Mouse (Mus musculus) intestine, embryonic 14.5 days (tissue): ENCODE results near the gene St3gal3. TPM values are rescaled to one million over a fixed set of nuclear protein-coding genes. Genes with fewer than 3 reads are reported as not detected.

ENCODE experiments used
- ATAC-seq: fragments of 200-750 bp; cut with Nextera tagmentation; replicated peaks from 2 replicates; pipeline ENCODE4 v1.8.0; 2017; ENCODE audit warnings: low read depth, moderate number of reproducible peaks, moderate TSS enrichment, moderate library complexity; ENCODE audit not compliant: low FRiP score, low TSS enrichment
- DNase-seq: peaks from one replicate; pipeline ENCODE4 v3.0.0-alpha.2; 2018; ENCODE audit warnings: low spot score
- H3K27ac ChIP-seq: fragments of 300-500 bp; sonication (generic); 2 replicates; pipeline ENCODE4 v1.5.1; 2014; ENCODE audit warnings: low read depth, mild to moderate bottlenecking, control low read depth
- H3K27me3 ChIP-seq: fragments of 300-500 bp; sonication (generic); replicated peaks from 2 replicates; pipeline ENCODE4 v1.6.1; 2014; ENCODE audit warnings: low read length, control low read depth; ENCODE audit not compliant: control insufficient read depth, insufficient read depth
- H3K36me3 ChIP-seq: fragments of 300-500 bp; sonication (generic); 2 replicates; pipeline ENCODE4 v1.6.1; 2014; ENCODE audit warnings: low read length, control low read depth; ENCODE audit not compliant: control insufficient read depth, insufficient read depth
- H3K4me1 ChIP-seq: fragments of 300-500 bp; sonication (generic); replicated peaks from 2 replicates; pipeline ENCODE4 v1.6.1; 2014; ENCODE audit warnings: low read length, control low read depth, mixed read lengths; ENCODE audit not compliant: control insufficient read depth, insufficient read depth
- H3K4me2 ChIP-seq: fragments of 300-500 bp; sonication (generic); 2 replicates; pipeline ENCODE4 v1.6.1; 2014; ENCODE audit warnings: low read length
- H3K4me3 ChIP-seq: fragments of 300-500 bp; sonication (generic); 2 replicates; pipeline ENCODE4 v1.5.1; 2014; ENCODE audit warnings: low read depth, low read length, control low read depth, mixed read lengths
- H3K9ac ChIP-seq: fragments of 300-500 bp; sonication (generic); 2 replicates; pipeline ENCODE4 v1.6.1; 2014; ENCODE audit warnings: mild to moderate bottlenecking, low read length
- H3K9me3 ChIP-seq: fragments of 300-500 bp; sonication (generic); 2 replicates; pipeline ENCODE4 v1.6.1; 2016; ENCODE audit warnings: low read length, control low read depth; ENCODE audit not compliant: control insufficient read depth
- WGBS: fragments of 180-500 bp; shearing (Covaris S2); extraction: QIAGEN DNeasy Blood & Tissue Kit; methylation state at CpG from one replicate; pipeline ENCODE4 v1.1.7; 2014; 5-methylcytosine and 5-hydroxymethylcytosine counted together
- polyA plus RNA-seq: library from polyadenylated mRNA; unstranded; fragments of >200 nt; fragmentation: Nextera tagmentation; extraction: Ambion mirVana; gene quantifications from 2 replicates; pipeline ENCODE4 v1.2.1, GENCODE M21; 2014

The St3gal3 gene
- polyA plus RNA-seq, 1 experiment from 2014 or later = 4.7 TPM

GRCm38 (mm10) chr4:117912685-117913273, 221.9 kb downstream of the St3gal3 start:
- Histone ChIP-seq H3K27ac (no peak overlapping the region), H3K36me3 (peaks cover 20% of the 10 kb centered on the region), H3K4me3 (no peak overlapping the region), H3K4me1 (peaks cover 33% of the 10 kb centered on the region), H3K4me2 (peak overlapping the region; percentile 84), H3K9me3 (no peaks in the 10 kb centered on the region), H3K9ac (no peak overlapping the region), H3K27me3 (no peaks in the 10 kb centered on the region)
- ATAC-seq (no peak), DNase-seq (no peak)
- WGBS = 46% methylated on average over 7 of the region's 7 CpGs

- 92% methylated on average over 13 of the region's 13 CpGs for WGBS
- peaks cover 30% of the 10 kb centered on the region for H3K4me1 ChIP-seq
- H3K27ac ChIP-seq = no peak overlapping the region
- no peaks in the 10 kb centered on the region for H3K9me3 ChIP-seq
- H3K4me3 ChIP-seq = no peak overlapping the region
- DNase-seq = no peak
- no peak overlapping the region for H3K4me2 ChIP-seq
- H3K36me3 ChIP-seq = peaks cover 20% of the 10 kb centered on the region
- ATAC-seq = no peak
- H3K9ac ChIP-seq = no peak overlapping the region
- no peaks in the 10 kb centered on the region for H3K27me3 ChIP-seq
Measured at GRCm38 (mm10) chr4:117912131-117912561, 222.6 kb downstream of the St3gal3 start.

- no peak overlapping the region for H3K9ac ChIP-seq
- H3K9me3 ChIP-seq = no peaks in the 10 kb centered on the region
- H3K4me2 ChIP-seq = peak overlapping the region; percentile 4; the same call in 1 of the 2 replicates
- DNase-seq (no peak), ATAC-seq (no peak)
- H3K36me3 ChIP-seq = peaks cover 46% of the 10 kb centered on the region
- H3K4me1 ChIP-seq = peaks cover 21% of the 10 kb centered on the region
- no peak overlapping the region for H3K4me3 ChIP-seq
- H3K27ac ChIP-seq = no peak overlapping the region
- H3K27me3 ChIP-seq = no peaks in the 10 kb centered on the region
- 76% methylated on average over 8 of the region's 8 CpGs for WGBS
Measured at GRCm38 (mm10) chr4:117908834-117909453, 225.8 kb downstream of the St3gal3 start.

- Histone ChIP-seq H3K4me1 (0 out of 2 replicates have a peak, but pooled peaks cover 5% of the 10 kb centered on the region), H3K9ac (no peak overlapping the region), H3K4me2 (no peak overlapping the region), H3K4me3 (no peak overlapping the region), H3K36me3 (peaks cover 62% of the 10 kb centered on the region), H3K27ac (no peak overlapping the region), H3K9me3 (no peaks in the 10 kb centered on the region), H3K27me3 (no peaks in the 10 kb centered on the region)
- 91% methylated on average over 3 of the region's 3 CpGs for WGBS
- ATAC-seq (no peak), DNase-seq (no peak)
Measured at GRCm38 (mm10) chr4:117906196-117906595, 228.5 kb downstream of the St3gal3 start.

- Histone ChIP-seq H3K27ac (no peak overlapping the region), H3K27me3 (no peaks in the 10 kb centered on the region), H3K4me3 (no peak overlapping the region), H3K9me3 (no peaks in the 10 kb centered on the region), H3K9ac (no peak overlapping the region), H3K4me1 (0 out of 2 replicates have a peak, but pooled peaks cover 5% of the 10 kb centered on the region), H3K36me3 (peaks cover 74% of the 10 kb centered on the region), H3K4me2 (no peak overlapping the region)
- ATAC-seq (no peak), DNase-seq (no peak)
- WGBS = 93% methylated on average over 8 of the region's 8 CpGs
Measured at GRCm38 (mm10) chr4:117904761-117905160, 230.0 kb downstream of the St3gal3 start.

GRCm38 (mm10) chr4:117904094-117904493, 230.6 kb downstream of the St3gal3 start:
- no peak overlapping the region for H3K9ac ChIP-seq
- H3K9me3 ChIP-seq = no peaks in the 10 kb centered on the region
- no peak overlapping the region for H3K27ac ChIP-seq
- peaks cover 80% of the 10 kb centered on the region for H3K36me3 ChIP-seq
- DNase-seq (no peak), ATAC-seq (no peak)
- H3K4me2 ChIP-seq = no peak overlapping the region
- 89% methylated on average over 10 of the region's 10 CpGs for WGBS
- H3K4me1 ChIP-seq = 0 out of 2 replicates have a peak, but pooled peaks cover 5% of the 10 kb centered on the region
- no peaks in the 10 kb centered on the region for H3K27me3 ChIP-seq
- H3K4me3 ChIP-seq = no peak overlapping the region

GRCm38 (mm10) chr4:117898111-117898510, 236.6 kb downstream of the St3gal3 start:
- H3K36me3 ChIP-seq = peaks cover 91% of the 10 kb centered on the region
- H3K9me3 ChIP-seq = no peaks in the 10 kb centered on the region
- no peak overlapping the region for H3K9ac ChIP-seq
- DNase-seq (no peak), ATAC-seq (no peak)
- no peak overlapping the region for H3K4me2 ChIP-seq
- no peaks in the 10 kb centered on the region for H3K4me1 ChIP-seq
- H3K27me3 ChIP-seq = no peaks in the 10 kb centered on the region
- no peak overlapping the region for H3K27ac ChIP-seq
- 81% methylated on average over 3 of the region's 3 CpGs for WGBS
- no peak overlapping the region for H3K4me3 ChIP-seq

GRCm38 (mm10) chr4:117896031-117896430, 238.7 kb downstream of the St3gal3 start:
- Histone ChIP-seq H3K4me2 (no peak overlapping the region), H3K27me3 (no peaks in the 10 kb centered on the region), H3K27ac (no peak overlapping the region), H3K9ac (no peak overlapping the region), H3K9me3 (no peaks in the 10 kb centered on the region), H3K36me3 (peaks cover 70% of the 10 kb centered on the region), H3K4me1 (peaks cover 3% of the 10 kb centered on the region; the same call in 1 of the 2 replicates), H3K4me3 (no peak overlapping the region)
- ATAC-seq (no peak), DNase-seq (no peak)
- WGBS = 92% methylated on average over 6 of the region's 6 CpGs

- WGBS = 83% methylated on average over 7 of the region's 7 CpGs
- Histone ChIP-seq H3K4me2 (no peak overlapping the region), H3K9me3 (no peaks in the 10 kb centered on the region)
Measured at GRCm38 (mm10) chr4:117895339-117895738, 239.4 kb downstream of the St3gal3 start.

More at GRCm38 (mm10) chr4:117895339-117895738, 239.4 kb downstream of the St3gal3 start:
- peaks cover 63% of the 10 kb centered on the region for H3K36me3 ChIP-seq
- ATAC-seq (no peak), DNase-seq (no peak)
- no peak overlapping the region for H3K4me3 ChIP-seq
- H3K9ac ChIP-seq = no peak overlapping the region
- H3K27me3 ChIP-seq = no peaks in the 10 kb centered on the region
- H3K27ac ChIP-seq = no peak overlapping the region
- peaks cover 6% of the 10 kb centered on the region; the same call in 1 of the 2 replicates for H3K4me1 ChIP-seq
